Mouse (Mus musculus) left cerebral cortex, adult 2 months (tissue): Measurements from ENCODE around the gene Foxo3. TPM values are rescaled to one million over a fixed set of nuclear protein-coding genes. Genes with fewer than 3 reads are reported as not detected.

Source experiments
- DNase-seq, 2 experiments: peaks; one replicate each; pipeline ENCODE4 v3.0.0; 2021 to 2022; ENCODE audit warnings: low spot score in 2 of 2, mixed read lengths in 1 of 2; ENCODE audit errors: extremely low spot score in 1 of 2
- H3K27ac ChIP-seq: fragments of 200-600 bp; 2 replicates; pipeline ENCODE4 v1.8.1; 2022
- H3K4me3 ChIP-seq: fragments of 200-600 bp; 2 replicates; pipeline ENCODE4 v1.8.1; 2022
- CTCF ChIP-seq: fragments of 200-600 bp; IDR thresholded peaks from 2 replicates; pipeline ENCODE4 v1.8.1; 2022; ENCODE audit warnings: antibody characterized with exemption, mild to moderate bottlenecking, moderate library complexity
- intact Hi-C: fragments of 180-260 bp; cut with DNase I; formaldehyde crosslinking; loops from one replicate; pipeline ENCODE4 v1.15.1; 2025
- total RNA-seq, 2 experiments: library from RNA; stranded (reverse); gene quantifications; 2 replicates each; pipeline ENCODE4 v1.2.3; 2021

Gene Foxo3
- total RNA-seq, 2 experiments from 2014 or later: 74.6 to 77.5 TPM

DNA sequence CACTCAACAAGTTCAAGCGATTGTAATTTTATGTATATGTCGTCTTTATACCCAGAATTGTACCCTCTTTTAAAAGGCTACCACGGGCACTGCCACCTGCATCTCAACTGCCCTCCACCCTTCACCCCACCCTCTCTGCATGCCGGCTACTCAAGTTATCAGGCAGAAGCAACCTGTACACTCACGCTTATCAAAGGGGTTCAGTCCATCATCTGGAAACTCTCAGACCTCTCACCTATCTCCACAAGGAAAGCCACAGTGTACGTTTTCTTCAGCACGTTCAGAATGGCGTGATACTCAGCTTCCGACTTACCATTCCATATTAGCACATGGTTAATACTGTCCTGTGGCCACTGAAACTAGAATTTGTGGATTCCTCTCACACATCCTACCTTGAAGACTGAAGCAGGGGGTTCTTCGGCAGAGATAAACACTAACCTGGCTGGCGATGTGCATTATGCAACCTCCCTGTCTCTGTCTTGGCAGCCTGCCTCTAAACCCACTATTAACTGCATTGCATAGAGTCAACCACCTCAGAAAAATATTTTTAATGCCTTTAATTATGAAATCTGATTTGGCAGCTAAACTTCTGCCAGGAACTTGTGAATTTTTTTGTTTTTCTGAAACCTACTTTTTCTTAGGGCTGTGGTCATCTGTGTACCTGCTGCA is 11.4 kb downstream of the Foxo3 start:
- intact Hi-C loops: no loop called here
- H3K27ac ChIP-seq: no peak overlapping the region
- TF ChIP-seq CTCF: no peak

DNA sequence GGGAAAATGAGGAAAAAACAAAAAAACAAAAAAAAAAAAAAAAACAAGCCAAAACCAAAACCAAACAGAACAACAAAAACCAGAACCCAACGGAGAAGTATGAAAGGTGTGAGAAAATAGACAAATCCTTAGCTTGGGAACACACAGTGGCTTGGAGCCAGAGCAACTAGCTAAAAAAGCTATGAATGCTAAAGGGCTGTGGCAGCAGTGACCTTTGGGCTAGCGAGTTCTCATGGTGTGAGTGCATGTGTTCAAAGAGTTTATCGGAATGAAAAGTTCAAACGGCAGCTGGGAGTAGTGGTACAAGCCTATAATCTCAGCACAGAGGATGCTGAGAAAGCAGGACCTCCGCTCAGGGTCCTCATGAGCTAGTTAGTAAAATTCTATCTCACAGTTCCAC is 12.4 kb downstream of the Foxo3 start:
- intact Hi-C loops: no loop called here
- Histone ChIP-seq H3K27ac (no peak overlapping the region), H3K4me3 (no peak overlapping the region)
- DNase-seq: no peak
- no peak for TF ChIP-seq CTCF

More for the DNA sequence above, 11.4 kb downstream of the Foxo3 start:
- DNase-seq: no peak
- H3K4me3 ChIP-seq: no peak overlapping the region

DNA sequence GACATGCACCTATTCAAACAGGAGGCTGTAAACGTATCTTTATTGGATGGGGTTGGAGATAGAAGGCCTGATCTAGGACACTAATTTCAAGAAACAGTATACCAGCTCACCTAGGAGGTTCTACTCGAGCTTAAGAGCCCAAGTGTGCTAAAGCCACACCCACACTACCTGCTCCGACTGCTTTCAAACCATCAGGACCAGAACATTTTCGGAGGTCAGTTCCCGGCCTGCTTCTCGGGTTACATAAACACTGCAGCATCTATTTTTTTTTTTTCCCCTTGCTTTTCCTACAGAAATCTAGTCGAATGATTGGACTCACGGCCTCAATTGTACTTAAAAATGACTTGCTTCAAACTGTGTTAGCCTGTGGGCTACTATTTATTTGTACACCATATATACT is 12.9 kb downstream of the Foxo3 start:
- Histone ChIP-seq H3K27ac (no peak overlapping the region), H3K4me3 (no peak overlapping the region)
- intact Hi-C loops: no loop called here
- TF ChIP-seq CTCF: no peak
- no peak for DNase-seq

DNA sequence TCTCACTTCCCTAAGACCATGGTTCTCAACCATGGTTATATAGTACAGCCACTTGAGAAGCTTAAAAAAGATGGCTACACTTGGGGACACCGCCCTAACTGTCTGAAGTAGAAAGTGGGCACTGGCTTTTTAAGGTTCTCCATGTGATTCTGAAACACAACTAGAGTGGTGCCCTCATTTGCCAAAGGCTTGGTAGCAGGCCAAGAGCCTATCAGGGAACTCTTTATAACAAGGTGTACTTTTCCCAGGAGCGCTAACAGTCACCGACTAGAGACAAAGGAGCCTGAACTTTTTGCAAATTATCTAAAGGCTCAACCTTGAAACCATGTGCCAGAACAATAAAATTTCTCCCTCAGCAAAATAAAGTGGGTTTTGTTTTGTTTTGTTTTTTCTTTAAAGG is 14.5 kb downstream of the Foxo3 start:
- Histone ChIP-seq H3K27ac (no peak overlapping the region), H3K4me3 (no peak overlapping the region)
- no peak for TF ChIP-seq CTCF
- no peak for DNase-seq
- intact Hi-C loops: no loop called here

DNA sequence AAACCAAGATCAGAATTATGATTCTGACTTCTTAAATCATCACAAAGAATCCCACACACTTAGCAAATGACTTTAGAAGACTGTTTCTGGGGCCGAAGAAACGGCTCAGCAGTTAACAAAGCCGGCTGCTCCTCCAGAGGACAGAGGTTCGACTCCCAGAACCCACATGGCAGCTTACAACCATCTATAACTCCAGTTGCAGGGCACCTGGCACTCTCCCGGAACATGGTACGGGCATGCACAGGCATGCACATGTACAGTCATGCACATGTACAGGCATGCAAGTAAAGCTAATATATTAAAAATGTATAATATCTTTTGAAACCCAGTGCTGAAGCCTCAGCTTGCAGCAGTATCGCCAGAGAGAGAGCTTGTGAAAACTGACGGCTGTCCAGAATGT is 15.5 kb downstream of the Foxo3 start:
- Histone ChIP-seq H3K4me3 (no peak overlapping the region), H3K27ac (no peak overlapping the region)
- DNase-seq: no peak
- intact Hi-C loops: no loop called here
- TF ChIP-seq CTCF: no peak

DNA sequence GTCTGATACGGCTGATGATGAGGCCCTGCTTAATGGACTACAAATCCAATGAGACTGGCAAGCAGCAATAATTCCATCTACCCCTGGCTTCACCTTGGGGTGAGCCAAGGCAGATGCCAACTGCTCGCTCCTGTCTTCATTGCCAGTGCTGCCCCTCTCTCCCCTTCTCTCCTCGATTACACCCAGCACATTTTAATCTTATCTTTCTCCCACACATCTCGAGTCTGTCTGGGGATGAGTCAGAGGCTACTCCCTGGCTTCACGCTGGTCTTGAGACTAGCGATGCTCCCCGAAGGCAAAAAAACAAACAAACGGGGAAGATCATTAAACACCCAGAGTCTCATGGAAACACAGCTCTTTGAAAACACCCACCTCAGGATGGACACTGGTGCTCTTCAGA is 16.0 kb downstream of the Foxo3 start:
- no peak for DNase-seq
- TF ChIP-seq CTCF: no peak
- intact Hi-C loops: no loop called here
- no peak overlapping the region for H3K4me3 ChIP-seq
- no peak overlapping the region for H3K27ac ChIP-seq

DNA sequence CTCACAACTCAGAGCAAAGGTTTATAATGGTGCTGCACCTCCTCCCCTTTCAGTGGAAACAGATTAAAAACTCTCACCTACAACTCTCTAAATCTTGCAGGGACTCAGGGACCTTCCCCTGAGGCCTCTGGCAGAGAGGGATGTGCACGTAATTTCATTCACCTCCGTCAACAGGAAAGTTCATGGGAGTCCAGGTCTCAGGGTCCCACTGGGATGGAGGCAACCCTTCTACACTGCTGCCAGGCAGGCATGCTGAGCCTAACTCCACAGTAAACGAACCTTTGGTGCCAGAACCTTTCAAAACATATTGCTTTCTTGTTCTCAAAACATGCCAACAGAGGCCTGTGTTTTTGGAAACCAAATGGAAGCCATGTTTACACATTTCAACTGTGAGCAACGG is 17.0 kb downstream of the Foxo3 start:
- H3K4me3 ChIP-seq: no peak overlapping the region
- no peak for DNase-seq
- TF ChIP-seq CTCF: no peak
- intact Hi-C loops: no loop called here
- no peak overlapping the region for H3K27ac ChIP-seq

DNA sequence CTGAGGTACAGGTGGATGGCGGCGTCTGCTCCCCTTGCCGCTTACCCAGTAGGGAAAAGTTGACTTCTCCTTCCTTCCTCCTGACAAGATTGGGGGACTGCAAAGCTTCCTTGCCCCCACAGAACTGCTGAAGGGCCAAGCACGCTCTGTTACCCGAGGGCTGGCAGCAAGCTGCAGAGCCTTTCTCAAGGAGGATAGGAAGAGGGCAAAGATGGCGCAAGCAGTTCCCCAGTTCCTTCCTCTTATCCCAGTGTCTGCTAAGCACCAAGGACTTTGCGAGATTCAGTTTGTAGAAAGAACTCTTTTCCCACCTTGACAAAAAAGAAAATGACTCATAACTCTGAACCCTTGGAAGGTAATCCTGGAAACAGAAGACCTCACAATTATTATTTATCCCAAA is 18.6 kb downstream of the Foxo3 start:
- DNase-seq: no peak
- H3K27ac ChIP-seq: no peak overlapping the region
- intact Hi-C loops: no loop called here

DNA sequence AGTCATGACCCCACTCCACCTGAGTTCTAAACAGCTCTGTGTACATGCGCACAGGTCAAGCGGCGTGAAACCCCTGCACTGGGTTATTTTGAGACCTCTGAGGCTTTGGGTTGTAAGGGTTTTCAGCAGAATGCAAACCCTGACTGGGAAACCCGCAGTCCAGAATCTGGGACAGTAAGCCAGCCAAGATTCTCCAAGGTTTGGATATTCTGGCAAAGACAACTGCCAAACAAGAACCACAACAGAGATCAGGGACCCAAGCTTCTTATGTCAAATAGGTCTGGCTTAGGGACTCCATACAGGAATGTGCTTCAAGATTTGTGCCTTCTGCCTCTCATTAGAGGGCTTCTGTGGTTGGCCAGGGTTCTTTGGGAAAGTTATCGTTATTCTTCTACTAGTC is 21.8 kb downstream of the Foxo3 start:
- intact Hi-C loops: no loop called here
- Histone ChIP-seq H3K4me3 (no peak overlapping the region), H3K27ac (no peak overlapping the region)
- DNase-seq: no peak
- TF ChIP-seq CTCF: no peak

More for the DNA sequence above, 18.6 kb downstream of the Foxo3 start:
- H3K4me3 ChIP-seq: no peak overlapping the region
- TF ChIP-seq CTCF: no peak

DNA sequence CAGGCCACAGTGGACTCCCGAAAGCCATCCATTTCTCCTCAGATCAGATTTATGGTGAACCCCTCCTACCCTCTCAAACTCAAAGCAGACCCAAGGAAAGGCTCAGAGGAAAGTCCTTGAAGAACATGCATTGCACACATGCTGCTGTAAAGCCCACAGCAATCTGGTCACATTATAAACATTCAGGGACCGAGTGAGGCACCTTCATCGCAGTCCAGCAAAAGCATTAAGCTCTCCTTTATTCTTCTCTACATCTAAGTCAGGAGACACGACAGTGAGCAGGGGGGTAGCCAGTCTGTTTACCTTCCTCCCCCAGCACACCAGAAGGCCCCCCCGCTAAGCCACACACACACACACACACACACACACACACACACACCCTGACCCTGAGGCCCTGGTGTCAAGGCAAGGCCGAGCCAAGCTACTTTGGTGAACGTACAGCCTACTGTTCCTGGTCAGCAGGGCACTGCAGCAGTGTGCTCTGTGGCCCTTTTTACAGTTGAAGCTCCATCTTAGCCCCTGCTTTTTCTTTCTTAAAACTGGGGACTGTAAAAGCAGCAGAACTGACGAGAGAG is 24.7 kb downstream of the Foxo3 start:
- intact Hi-C loops: loop anchor here (2.0 kb wide), 1 partner anchor 25 kb away; the partner anchor contains the start of gene Foxo3
- no peak for DNase-seq
- Histone ChIP-seq H3K4me3 (no peak overlapping the region), H3K27ac (peak overlapping the region; percentile 88)
- no peak for TF ChIP-seq CTCF

DNA sequence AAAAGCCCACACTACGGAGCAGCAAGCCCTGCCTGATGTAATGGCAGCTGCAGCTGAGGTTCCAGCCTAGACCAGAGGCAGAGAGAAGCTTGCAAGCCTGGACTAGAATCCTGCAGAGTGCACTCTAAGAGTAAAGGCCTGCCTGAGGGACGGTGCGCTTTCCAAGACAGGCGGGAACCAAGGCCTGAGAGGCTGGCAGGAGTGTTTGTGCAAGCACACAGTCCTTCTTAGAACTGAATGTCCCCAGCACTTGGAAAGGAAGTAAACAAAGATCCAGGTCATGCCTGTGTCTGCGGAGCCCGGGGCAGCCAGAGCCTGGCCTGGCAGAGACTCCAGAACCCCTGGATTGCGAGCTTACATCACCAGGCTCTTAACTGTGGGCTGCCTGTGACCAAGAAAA is 25.4 kb downstream of the Foxo3 start:
- DNase-seq: peak in 1 of 2 experiments; percentile 49
- H3K27ac ChIP-seq: peak overlapping the region; percentile 88
- intact Hi-C loops: loop anchor here (2.0 kb wide), 1 partner anchor 26 kb away; the partner anchor contains the start of gene Foxo3
- H3K4me3 ChIP-seq: no peak overlapping the region
- no peak for TF ChIP-seq CTCF

DNA sequence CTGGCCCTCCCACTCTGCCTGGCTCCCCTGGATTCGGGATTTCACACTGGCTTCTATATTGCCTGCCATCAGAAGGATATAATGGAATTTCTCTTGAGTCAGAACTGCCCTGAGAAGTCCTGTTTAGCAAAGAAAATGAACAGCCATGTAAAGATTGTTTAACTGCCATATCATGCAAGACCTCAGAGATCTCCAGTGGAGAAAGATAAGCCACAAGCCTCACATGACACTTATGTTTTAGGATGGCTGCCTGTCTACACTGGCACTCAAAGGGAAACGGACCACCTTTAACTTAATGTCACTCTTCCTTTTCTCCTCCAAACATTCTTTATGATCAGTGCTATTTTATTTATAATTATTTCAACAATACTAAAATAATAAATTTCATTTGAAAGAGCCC is 26.6 kb downstream of the Foxo3 start:
- H3K27ac ChIP-seq: no peak overlapping the region; the same call in 1 of the 2 replicates
- intact Hi-C loops: loop anchor here (2.0 kb wide), 1 partner anchor 27 kb away; the partner anchor contains the start of gene Foxo3
- TF ChIP-seq CTCF: no peak

DNA sequence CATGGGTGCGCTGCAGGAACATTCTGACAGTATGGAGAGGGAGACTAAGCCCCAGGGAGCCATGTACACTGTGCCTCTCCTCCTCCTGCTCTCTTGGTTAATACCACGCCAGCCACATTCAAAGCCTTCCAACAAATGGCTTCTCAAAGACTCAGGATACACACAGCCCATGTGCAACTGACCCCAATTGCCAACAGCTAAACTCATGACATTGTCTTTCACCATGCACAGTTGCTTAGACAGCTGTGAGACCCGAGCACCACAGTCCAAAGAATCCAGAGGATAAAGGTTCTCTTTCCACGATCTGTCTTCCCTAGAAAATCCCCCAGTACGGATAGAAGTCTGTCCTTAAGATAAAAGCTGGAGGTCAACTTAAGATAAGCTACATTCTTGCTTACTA is 27.9 kb downstream of the Foxo3 start:
- no peak overlapping the region for H3K27ac ChIP-seq
- H3K4me3 ChIP-seq: no peak overlapping the region
- DNase-seq: no peak
- TF ChIP-seq CTCF: no peak
- intact Hi-C loops: no loop called here

More for the DNA sequence above, 26.6 kb downstream of the Foxo3 start:
- no peak overlapping the region for H3K4me3 ChIP-seq
- DNase-seq: no peak
